Mouse (Mus musculus): ENCODE results near the gene Rad18. TPM values are rescaled to one million over a fixed set of nuclear protein-coding genes. Genes with fewer than 3 reads are reported as not detected.

The Rad18 gene
- total and polyA plus RNA-seq, 2 experiments: 0.33 to 1.2 TPM

GRCm38 (mm10) chr6:112735054-112735453 lies 38.6 kb upstream of the Rad18 start:
- DNase-seq (ENCODE audit: extremely low read depth, low read depth, low spot score): no peak
- no peaks in the 10 kb centered on the region for H3K36me3 ChIP-seq (ENCODE audit: control insufficient read depth, insufficient read depth, low read length)
- H3K27ac ChIP-seq (replicated peaks; ENCODE audit: insufficient read depth, low read depth, low read length): no peak overlapping the region
- whole genome bisulfite sequencing: 85% methylated on average over 2 of the region's 2 CpGs
- H3K9ac ChIP-seq (ENCODE audit: low read depth, low read length): no peak overlapping the region
- TF ChIP-seq POLR2A (IDR thresholded peaks at IDR 0.05; ENCODE audit: extremely low read depth, insufficient read depth, low read length): no peak
- no peak for TF ChIP-seq CTCF (IDR thresholded peaks at IDR 0.05; ENCODE audit: low read depth, low read length)
- no peaks in the 10 kb centered on the region for H3K79me2 ChIP-seq (ENCODE audit: control insufficient read depth, insufficient read depth, low read length)
- no peaks in the 10 kb centered on the region for H3K27me3 ChIP-seq (ENCODE audit: control insufficient read depth, insufficient read depth, low read length)
- no peaks in the 10 kb centered on the region for H3K4me1 ChIP-seq (ENCODE audit: control insufficient read depth, insufficient read depth, low read length)
- H3K4me3 ChIP-seq (ENCODE audit: insufficient read depth, low read depth, low read length): no peak overlapping the region

DNA sequence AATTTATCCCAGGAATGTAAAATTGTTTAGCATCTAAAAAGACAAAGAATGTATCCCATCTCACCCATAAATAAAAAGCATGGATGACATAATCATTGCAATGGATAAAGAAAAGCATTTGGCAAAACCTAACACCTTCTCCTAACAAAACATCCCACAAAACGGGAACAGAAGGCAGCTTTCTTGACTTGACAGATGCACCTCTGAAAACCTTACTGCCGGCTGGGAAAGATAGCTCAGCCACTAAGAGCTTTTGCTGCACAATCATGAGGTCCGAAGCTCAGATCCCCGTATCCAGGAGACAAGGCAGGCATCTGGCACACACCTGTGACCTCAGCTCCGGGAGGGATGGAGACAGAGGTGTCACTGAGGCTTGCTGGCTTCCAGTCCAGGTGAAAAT lies 37.5 kb upstream of the Rad18 start:
- Histone ChIP-seq H3K27me3 (ENCODE audit: control insufficient read depth, insufficient read depth, low read length) (no peaks in the 10 kb centered on the region), H3K9ac (ENCODE audit: low read depth, low read length) (no peak overlapping the region)
- WGBS: 81% methylated on average over 5 of the region's 5 CpGs

GRCm38 (mm10) chr6:112732434-112732833 lies 35.9 kb upstream of the Rad18 start:
- Histone ChIP-seq H3K36me3 (ENCODE audit: control insufficient read depth, insufficient read depth, low read length) (no peaks in the 10 kb centered on the region), H3K4me3 (ENCODE audit: insufficient read depth, low read depth, low read length) (no peak overlapping the region), H3K27ac (replicated peaks; ENCODE audit: insufficient read depth, low read depth, low read length) (no peak overlapping the region), H3K27me3 (ENCODE audit: control insufficient read depth, insufficient read depth, low read length) (no peaks in the 10 kb centered on the region), H3K4me1 (ENCODE audit: control insufficient read depth, insufficient read depth, low read length) (no peaks in the 10 kb centered on the region), H3K9ac (ENCODE audit: low read depth, low read length) (no peak overlapping the region), H3K79me2 (ENCODE audit: control insufficient read depth, insufficient read depth, low read length) (no peaks in the 10 kb centered on the region)
- no peak for DNase-seq (ENCODE audit: extremely low read depth, low read depth, low spot score)
- WGBS: 98% methylated on average over 3 of the region's 3 CpGs
- TF ChIP-seq CTCF (IDR thresholded peaks at IDR 0.05; ENCODE audit: low read depth, low read length) (peak; percentile 8; the same call in 1 of the 2 replicates), POLR2A (IDR thresholded peaks at IDR 0.05; ENCODE audit: extremely low read depth, insufficient read depth, low read length) (no peak)

More for the DNA sequence above, 37.5 kb upstream of the Rad18 start:
- H3K4me1 ChIP-seq (ENCODE audit: control insufficient read depth, insufficient read depth, low read length): no peaks in the 10 kb centered on the region
- H3K27ac ChIP-seq (replicated peaks; ENCODE audit: insufficient read depth, low read depth, low read length): no peak overlapping the region
- TF ChIP-seq CTCF (IDR thresholded peaks at IDR 0.05; ENCODE audit: low read depth, low read length) (no peak), POLR2A (IDR thresholded peaks at IDR 0.05; ENCODE audit: extremely low read depth, insufficient read depth, low read length) (no peak)
- DNase-seq (ENCODE audit: extremely low read depth, low read depth, low spot score): no peak
- no peaks in the 10 kb centered on the region for H3K79me2 ChIP-seq (ENCODE audit: control insufficient read depth, insufficient read depth, low read length)
- H3K36me3 ChIP-seq (ENCODE audit: control insufficient read depth, insufficient read depth, low read length): no peaks in the 10 kb centered on the region
- H3K4me3 ChIP-seq (ENCODE audit: insufficient read depth, low read depth, low read length): no peak overlapping the region

DNA sequence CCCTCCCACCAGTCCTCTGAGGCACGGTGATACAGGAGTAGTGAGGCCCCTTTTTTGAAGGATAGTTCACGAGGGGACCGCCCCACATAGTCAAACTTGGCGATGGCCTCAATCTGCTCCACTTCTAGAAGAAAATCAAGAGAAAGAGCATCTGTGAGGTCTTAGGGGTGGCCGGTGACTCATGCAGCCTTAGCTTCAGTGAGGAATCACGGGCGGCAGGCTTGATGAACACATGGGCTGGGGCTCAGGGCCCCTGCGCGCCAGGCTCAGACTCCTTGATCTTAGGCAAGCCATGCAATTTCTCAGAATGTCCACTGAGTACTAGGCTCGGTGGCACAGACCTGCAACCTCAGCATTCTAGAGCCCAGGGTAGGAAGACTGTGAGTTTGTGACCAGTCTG lies 34.9 kb upstream of the Rad18 start:
- Histone ChIP-seq H3K4me3 (ENCODE audit: insufficient read depth, low read depth, low read length) (no peak overlapping the region), H3K36me3 (ENCODE audit: control insufficient read depth, insufficient read depth, low read length) (no peaks in the 10 kb centered on the region), H3K27me3 (ENCODE audit: control insufficient read depth, insufficient read depth, low read length) (no peaks in the 10 kb centered on the region), H3K4me1 (ENCODE audit: control insufficient read depth, insufficient read depth, low read length) (no peaks in the 10 kb centered on the region), H3K9ac (ENCODE audit: low read depth, low read length) (no peak overlapping the region), H3K79me2 (ENCODE audit: control insufficient read depth, insufficient read depth, low read length) (no peaks in the 10 kb centered on the region), H3K27ac (replicated peaks; ENCODE audit: insufficient read depth, low read depth, low read length) (no peak overlapping the region)
- DNase-seq (ENCODE audit: extremely low read depth, low read depth, low spot score): no peak
- 95% methylated on average over 10 of the region's 10 CpGs for WGBS
- TF ChIP-seq POLR2A (IDR thresholded peaks at IDR 0.05; ENCODE audit: extremely low read depth, insufficient read depth, low read length): no peak
- TF ChIP-seq CTCF (IDR thresholded peaks at IDR 0.05; ENCODE audit: low read depth, low read length): no peak

GRCm38 (mm10) chr6:112728760-112729422 lies 32.4 kb upstream of the Rad18 start:
- no peak overlapping the region for H3K9ac ChIP-seq (ENCODE audit: low read depth, low read length)
- 8% methylated on average over 17 of the region's 17 CpGs for WGBS
- H3K4me1 ChIP-seq (ENCODE audit: control insufficient read depth, insufficient read depth, low read length): no peaks in the 10 kb centered on the region

GRCm38 (mm10) chr6:112725468-112725867 lies 29.0 kb upstream of the Rad18 start:
- no peak overlapping the region for H3K9ac ChIP-seq (ENCODE audit: low read depth, low read length)
- no peaks in the 10 kb centered on the region for H3K36me3 ChIP-seq (ENCODE audit: control insufficient read depth, insufficient read depth, low read length)
- no peak for TF ChIP-seq CTCF (IDR thresholded peaks at IDR 0.05; ENCODE audit: low read depth, low read length)
- TF ChIP-seq POLR2A (IDR thresholded peaks at IDR 0.05; ENCODE audit: extremely low read depth, insufficient read depth, low read length): no peak
- no peak for DNase-seq (ENCODE audit: extremely low read depth, low read depth, low spot score)
- H3K79me2 ChIP-seq (ENCODE audit: control insufficient read depth, insufficient read depth, low read length): no peaks in the 10 kb centered on the region
- no peaks in the 10 kb centered on the region for H3K27me3 ChIP-seq (ENCODE audit: control insufficient read depth, insufficient read depth, low read length)
- WGBS: 68% methylated on average over 4 of the region's 4 CpGs
- no peak overlapping the region for H3K27ac ChIP-seq (replicated peaks; ENCODE audit: insufficient read depth, low read depth, low read length)
- 0 out of 2 replicates have a peak, but pooled peaks cover 3% of the 10 kb centered on the region for H3K4me1 ChIP-seq (ENCODE audit: control insufficient read depth, insufficient read depth, low read length)
- H3K4me3 ChIP-seq (ENCODE audit: insufficient read depth, low read depth, low read length): no peak overlapping the region

More at GRCm38 (mm10) chr6:112728760-112729422, 32.4 kb upstream of the Rad18 start:
- Histone ChIP-seq H3K79me2 (ENCODE audit: control insufficient read depth, insufficient read depth, low read length) (no peaks in the 10 kb centered on the region), H3K4me3 (ENCODE audit: insufficient read depth, low read depth, low read length) (no peak overlapping the region), H3K27ac (replicated peaks; ENCODE audit: insufficient read depth, low read depth, low read length) (no peak overlapping the region), H3K27me3 (ENCODE audit: control insufficient read depth, insufficient read depth, low read length) (no peaks in the 10 kb centered on the region), H3K36me3 (ENCODE audit: control insufficient read depth, insufficient read depth, low read length) (no peaks in the 10 kb centered on the region)
- no peak for TF ChIP-seq POLR2A (IDR thresholded peaks at IDR 0.05; ENCODE audit: extremely low read depth, insufficient read depth, low read length)
- TF ChIP-seq CTCF (IDR thresholded peaks at IDR 0.05; ENCODE audit: low read depth, low read length): no peak
- DNase-seq (ENCODE audit: extremely low read depth, low read depth, low spot score): peak; percentile 19

Measured in liver, adult 2 months (tissue).